Mouse (Mus musculus): ENCODE data around the gene Etl4.
"Not testable (repeated sequence)": the region's sequence is repeated elsewhere in the genome, so short reads cannot be mapped to it uniquely, and the experiment has no call there.

Gene Etl4

GRCm38 (mm10) chr2:20294596-20294995 is 385.0 kb downstream of the Etl4 start:
- DNase-seq (ENCODE audit: low read depth, low spot score) = no peak

- DNase-seq (ENCODE audit: low read depth, low spot score) = no peak
Observed at GRCm38 (mm10) chr2:20302517-20302916, 392.9 kb downstream of the Etl4 start.

DNA sequence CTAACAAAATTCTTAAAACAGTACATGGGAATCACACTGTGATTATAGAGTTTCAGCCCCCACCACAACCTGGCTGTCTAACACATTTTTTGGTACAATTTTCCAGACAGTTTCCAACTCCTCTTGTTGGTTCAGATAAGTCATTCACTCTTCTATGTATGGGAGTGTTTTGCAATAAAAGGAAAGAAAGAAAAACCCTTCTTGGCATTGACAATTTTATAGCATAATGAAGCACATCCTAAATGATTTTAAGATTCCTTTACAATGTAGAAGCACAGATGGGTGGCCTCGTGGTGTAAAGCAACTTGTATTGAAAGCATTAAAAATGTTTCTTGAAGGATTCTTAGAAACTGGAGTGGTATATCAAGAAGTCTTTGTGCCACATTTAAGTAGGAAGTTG is 415.4 kb downstream of the Etl4 start:
- no peak for DNase-seq (ENCODE audit: low read depth, low spot score)

DNA sequence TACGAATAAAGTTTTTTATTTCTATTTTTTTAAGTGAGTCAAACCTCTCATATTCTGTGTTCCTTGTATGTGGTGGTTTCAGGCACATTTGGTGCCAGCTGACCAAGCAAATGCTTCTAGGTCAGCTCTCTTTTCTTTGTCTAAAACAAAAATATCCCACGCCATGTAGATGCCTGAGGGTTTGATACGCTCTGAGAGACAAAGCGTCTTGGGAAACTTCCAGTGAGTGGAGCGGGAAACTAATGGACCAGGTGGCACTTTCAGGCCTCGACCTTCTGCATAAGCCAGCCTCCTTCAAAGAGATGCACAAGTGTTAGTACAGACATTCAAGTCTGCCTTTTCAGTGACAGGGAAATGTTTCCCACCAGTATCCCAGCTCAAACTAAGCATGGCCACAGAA is 426.6 kb downstream of the Etl4 start:
- no peak for DNase-seq (ENCODE audit: low read depth, low spot score)

DNA sequence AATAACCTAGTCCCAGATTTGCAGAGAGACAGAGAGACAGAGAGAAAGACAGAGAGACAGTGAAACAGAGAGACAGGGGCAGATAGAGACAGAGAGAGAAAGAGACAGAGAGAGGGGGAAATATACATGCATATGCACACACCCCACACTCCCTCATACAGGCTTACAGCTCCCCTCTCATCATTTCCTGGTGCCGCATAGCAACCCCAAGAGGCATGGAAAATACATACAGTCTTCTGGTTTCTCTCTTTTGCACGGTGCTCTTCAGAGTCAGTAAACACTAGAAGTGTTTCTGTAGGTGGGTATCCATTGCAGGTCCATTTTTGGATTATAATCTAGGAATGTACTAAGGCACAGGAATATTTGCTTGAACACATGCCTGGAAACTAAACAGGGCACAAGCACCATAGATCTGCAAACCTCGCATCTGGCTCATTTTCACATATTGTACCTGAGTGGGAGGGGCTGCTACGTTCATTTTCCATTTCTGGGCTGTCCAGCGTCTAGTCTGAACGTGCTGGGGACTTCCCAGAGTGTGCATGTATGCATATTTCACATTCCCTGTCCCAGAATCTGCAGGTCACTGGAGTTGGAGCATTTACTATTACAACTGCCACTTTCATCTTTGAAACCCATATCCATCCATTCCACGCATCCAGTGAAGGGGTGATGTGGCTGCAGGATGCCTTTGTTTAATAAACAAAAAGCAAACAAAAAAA is 429.6 kb downstream of the Etl4 start:
- DNase-seq (ENCODE audit: low read depth, low spot score) = no peak

- DNase-seq (ENCODE audit: low read depth, low spot score) = no peak
Observed at GRCm38 (mm10) chr2:20339919-20340318, 430.3 kb downstream of the Etl4 start.

DNA sequence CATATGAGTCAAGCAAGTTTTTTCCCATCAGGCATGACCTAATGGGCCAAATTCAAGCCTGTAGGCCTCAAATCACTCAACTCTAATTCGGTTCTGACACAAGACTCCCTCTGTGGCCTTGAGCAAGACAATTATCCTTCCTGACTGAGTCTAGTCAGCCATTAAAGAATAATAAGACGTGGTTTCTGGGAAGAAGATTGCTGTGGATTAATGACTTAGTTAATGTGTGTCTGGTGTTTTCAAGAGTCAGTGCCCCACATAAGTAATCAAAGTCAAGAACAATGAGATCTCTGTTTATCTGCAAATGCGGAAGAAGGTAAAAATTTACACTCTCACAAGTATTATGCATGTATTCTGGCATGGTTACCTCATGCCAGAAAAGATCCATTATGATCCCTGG is 437.3 kb downstream of the Etl4 start:
- no peak for DNase-seq (ENCODE audit: low read depth, low spot score)

GRCm38 (mm10) chr2:20349268-20349667 is 439.7 kb downstream of the Etl4 start:
- no peak for DNase-seq (ENCODE audit: low read depth, low spot score)

GRCm38 (mm10) chr2:20352796-20353195 is 443.2 kb downstream of the Etl4 start:
- DNase-seq (ENCODE audit: low read depth, low spot score) = no peak

- DNase-seq (ENCODE audit: low read depth, low spot score) = no peak
Observed at GRCm38 (mm10) chr2:20377026-20377425, 467.4 kb downstream of the Etl4 start.

DNA sequence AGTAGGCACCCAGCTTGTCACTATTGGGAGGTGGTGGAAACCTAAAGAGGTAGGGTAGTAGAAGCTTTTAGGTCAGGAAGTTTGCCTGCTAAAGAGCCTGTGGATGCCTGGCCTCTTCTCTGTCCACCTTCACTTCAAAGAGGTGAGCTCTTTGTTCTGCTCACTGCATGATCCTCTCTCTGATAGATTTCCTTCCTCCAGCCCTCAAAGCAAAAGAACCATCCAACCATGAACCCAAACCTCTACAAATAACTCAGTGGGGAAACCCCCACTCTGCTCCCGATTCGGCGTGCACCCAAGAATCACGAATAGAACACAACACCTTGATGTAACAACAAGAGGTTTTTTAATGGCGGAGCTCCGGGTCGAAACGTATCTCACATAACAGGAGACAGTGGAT is 471.3 kb downstream of the Etl4 start:
- not testable (repeated sequence) for DNase-seq (ENCODE audit: low read depth, low spot score)

- no peak for DNase-seq (ENCODE audit: low read depth, low spot score)
Observed at GRCm38 (mm10) chr2:20394083-20394482, 484.5 kb downstream of the Etl4 start.

GRCm38 (mm10) chr2:20396978-20397377 is 487.4 kb downstream of the Etl4 start:
- no peak for DNase-seq (ENCODE audit: low read depth, low spot score)

DNA sequence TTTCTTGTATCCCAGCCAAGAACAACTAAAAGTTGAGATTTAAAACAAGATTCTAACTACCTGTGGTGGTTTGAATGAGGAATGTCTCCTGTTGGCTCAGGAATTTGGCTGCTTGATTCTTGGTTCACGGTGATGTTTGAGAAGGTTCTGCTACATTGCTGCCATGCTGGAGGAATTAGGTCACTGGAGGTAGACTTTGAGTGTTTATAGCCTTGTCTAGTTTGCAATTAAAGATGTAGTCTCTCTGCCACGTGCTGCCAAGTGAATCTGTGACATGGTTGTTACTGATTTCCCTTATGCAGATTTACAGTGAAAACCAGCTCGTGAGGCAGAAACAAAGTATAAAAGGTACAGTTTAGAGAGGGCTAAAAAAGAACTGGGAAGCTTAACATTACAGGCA is 491.0 kb downstream of the Etl4 start:
- DNase-seq (ENCODE audit: low read depth, low spot score) = no peak

DNA sequence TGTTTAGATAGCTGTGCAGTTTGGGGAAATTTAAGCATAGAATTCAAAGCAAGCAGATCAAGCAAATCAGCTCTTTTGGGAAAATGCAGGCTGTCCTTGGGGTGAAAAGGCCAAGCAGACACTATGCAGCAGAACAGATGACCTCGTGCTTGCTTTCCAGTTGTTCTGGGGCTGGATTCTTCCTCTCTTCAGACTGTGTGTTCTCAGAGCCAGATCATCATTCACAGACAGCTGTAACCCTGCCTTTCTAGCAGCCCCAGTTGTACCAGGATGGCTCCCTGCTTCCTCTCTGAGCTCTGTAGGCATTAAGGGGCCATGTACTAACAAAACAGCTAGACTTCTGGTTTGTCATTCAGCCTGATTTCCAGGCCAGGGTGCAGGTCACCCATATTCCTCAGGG is 494.8 kb downstream of the Etl4 start:
- no peak for DNase-seq (ENCODE audit: low read depth, low spot score)

DNA sequence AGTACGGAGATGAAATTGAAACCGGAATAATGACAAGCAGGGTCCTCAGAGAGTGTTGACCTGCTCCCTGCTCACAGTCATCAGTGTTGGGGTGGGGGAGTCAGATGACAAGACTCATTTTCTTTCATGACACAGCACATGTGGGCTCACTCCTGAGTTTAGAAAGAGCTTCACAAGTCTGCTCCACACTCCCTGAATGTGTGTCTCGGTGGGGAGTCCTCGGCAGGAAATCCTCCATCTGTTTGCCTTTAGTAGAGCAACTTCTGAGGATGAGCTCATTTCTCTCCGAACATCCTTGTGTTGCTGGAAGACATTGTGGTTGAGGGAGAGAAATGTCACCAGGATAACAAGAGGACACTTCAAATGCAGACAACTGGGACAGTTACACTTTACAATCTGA is 497.5 kb downstream of the Etl4 start:
- DNase-seq (ENCODE audit: low read depth, low spot score) = no peak

- no peak for DNase-seq (ENCODE audit: low read depth, low spot score)
Observed at GRCm38 (mm10) chr2:20414856-20415255, 505.3 kb downstream of the Etl4 start.

DNA sequence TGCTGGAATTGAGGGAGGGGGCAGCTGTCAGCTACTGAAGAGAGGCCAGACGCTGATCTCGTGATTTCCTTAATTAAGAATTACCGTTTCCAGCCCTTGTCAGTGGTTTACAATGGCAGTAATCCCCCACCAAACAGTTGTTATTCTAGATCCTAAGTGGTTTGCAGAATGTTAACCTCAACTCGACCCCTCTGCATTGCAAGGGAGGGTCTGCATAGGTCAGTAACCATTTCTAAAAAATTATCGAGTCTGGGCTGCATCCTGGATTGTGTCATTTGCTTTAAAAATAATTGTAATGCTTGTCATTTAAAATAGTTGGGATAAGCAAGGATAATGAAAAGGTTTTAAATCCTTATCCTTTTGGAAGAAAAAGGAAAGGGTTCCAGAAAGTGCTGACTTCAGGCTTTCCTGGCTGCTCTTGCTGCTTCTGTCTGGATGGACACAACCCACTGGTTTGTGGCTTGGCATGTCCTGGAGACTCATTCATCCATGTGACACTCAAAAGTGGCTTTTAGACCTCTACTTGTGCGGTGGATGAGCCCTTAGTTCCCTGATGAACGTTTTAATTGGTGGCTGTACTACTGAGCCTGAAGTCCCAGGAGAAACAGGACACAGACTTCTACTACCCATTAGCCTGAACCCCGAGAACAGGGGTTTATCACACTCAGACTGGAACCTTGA is 507.5 kb downstream of the Etl4 start:
- DNase-seq (ENCODE audit: low read depth, low spot score) = no peak

DNA sequence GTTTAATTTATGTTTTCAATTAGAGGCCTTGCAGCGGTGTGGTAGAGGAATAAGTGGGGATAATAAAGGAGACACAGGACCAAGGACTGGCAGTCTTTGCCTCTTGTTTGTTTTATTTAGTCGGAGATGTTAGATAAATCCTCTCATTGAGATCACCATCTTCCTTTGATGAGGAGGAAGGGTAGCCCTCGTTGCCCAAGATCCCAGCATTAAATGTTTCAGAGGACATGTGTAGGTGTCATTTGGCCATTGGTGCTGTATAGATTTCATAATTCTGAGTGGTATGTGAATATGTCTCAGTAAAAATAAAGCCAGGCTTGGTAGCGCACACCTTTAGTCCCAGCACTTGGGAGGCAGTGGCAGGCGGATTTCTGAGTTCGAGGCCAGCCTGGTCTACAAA is 508.4 kb downstream of the Etl4 start:
- no peak for DNase-seq (ENCODE audit: low read depth, low spot score)

- no peak for DNase-seq (ENCODE audit: low read depth, low spot score)
Observed at GRCm38 (mm10) chr2:20419975-20420374, 510.4 kb downstream of the Etl4 start.

GRCm38 (mm10) chr2:20422275-20422674 is 512.7 kb downstream of the Etl4 start:
- no peak for DNase-seq (ENCODE audit: low read depth, low spot score)

GRCm38 (mm10) chr2:20433656-20434055 is 524.1 kb downstream of the Etl4 start:
- no peak for DNase-seq (ENCODE audit: low read depth, low spot score)

GRCm38 (mm10) chr2:20435530-20435929 is 526.0 kb downstream of the Etl4 start:
- DNase-seq (ENCODE audit: low read depth, low spot score) = no peak

All from CD4-positive helper T cell, adult 2 months (primary cell).